Mouse (Mus musculus) hindbrain, embryonic 13.5 days (tissue): ENCODE data around the gene Hsf2. TPM values are rescaled to one million over a fixed set of nuclear protein-coding genes. Genes with fewer than 3 reads are reported as not detected.
"Not testable (repeated sequence)": the region's sequence is repeated elsewhere in the genome, so short reads cannot be mapped to it uniquely, and the experiment has no call there.

ENCODE experiments used
- ATAC-seq: fragments of 200-750 bp; cut with Nextera tagmentation; 2 replicates; pipeline ENCODE4 v1.8.0; 2017; ENCODE audit warnings: moderate TSS enrichment; ENCODE audit not compliant: low FRiP score
- H3K27ac ChIP-seq: fragments of 300-500 bp; sonication (generic); 2 replicates; pipeline ENCODE4 v1.5.1; 2015; ENCODE audit warnings: inconsistent platforms, mild to moderate bottlenecking, moderate library complexity
- H3K27me3 ChIP-seq: fragments of 300-500 bp; sonication (generic); 2 replicates; pipeline ENCODE4 v1.6.1; 2015; ENCODE audit warnings: mild to moderate bottlenecking, inconsistent platforms
- H3K36me3 ChIP-seq: fragments of 300-500 bp; sonication (generic); 2 replicates; pipeline ENCODE4 v1.6.1; 2015; ENCODE audit warnings: mild to moderate bottlenecking, inconsistent platforms
- H3K4me1 ChIP-seq: fragments of 300-500 bp; sonication (generic); replicated peaks from 2 replicates; pipeline ENCODE4 v1.6.1; 2015; ENCODE audit warnings: inconsistent platforms
- H3K4me2 ChIP-seq: fragments of 300-500 bp; sonication (generic); 2 replicates; pipeline ENCODE4 v1.6.1; 2015; ENCODE audit warnings: inconsistent platforms, mild to moderate bottlenecking, moderate library complexity
- H3K4me3 ChIP-seq: fragments of 300-500 bp; sonication (generic); 2 replicates; pipeline ENCODE4 v1.5.1; 2015; ENCODE audit warnings: mild to moderate bottlenecking, inconsistent platforms
- H3K9ac ChIP-seq: fragments of 300-500 bp; sonication (generic); 2 replicates; pipeline ENCODE4 v1.6.1; 2015; ENCODE audit warnings: mild to moderate bottlenecking, inconsistent platforms
- H3K9me3 ChIP-seq: fragments of 300-500 bp; sonication (generic); 2 replicates; pipeline ENCODE4 v1.6.1; 2016; ENCODE audit warnings: inconsistent platforms
- WGBS: fragments of 180-500 bp; shearing (Covaris S2); methylation state at CpG from one replicate; pipeline ENCODE4 v1.1.7; 2015; 5-methylcytosine and 5-hydroxymethylcytosine counted together
- polyA plus RNA-seq: library from polyadenylated mRNA; unstranded; fragments of >200 nt; fragmentation: Nextera tagmentation; extraction: Ambion mirVana; gene quantifications from 2 replicates; pipeline ENCODE4 v1.2.1, GENCODE M21; 2015

Gene Hsf2
- polyA plus RNA-seq, 1 experiment from 2014 or later, result 68.3 TPM

GRCm38 (mm10) chr10:57486542-57487071 is 422 bp downstream of the Hsf2 start:
- peaks cover 7% of the 10 kb centered on the region; the same call in 1 of the 2 replicates for H3K36me3 ChIP-seq
- H3K9me3 ChIP-seq, result no peaks in the 10 kb centered on the region
- WGBS, result under 1% methylated on average over 65 of the region's 65 CpGs
- H3K4me3 ChIP-seq, result peak overlapping the region; percentile 80
- H3K27ac ChIP-seq, result peak overlapping the region; percentile 98
- peaks cover 27% of the 10 kb centered on the region for H3K4me1 ChIP-seq
- ATAC-seq, result peak; percentile 88
- H3K9ac ChIP-seq, result peak overlapping the region; percentile 95
- H3K4me2 ChIP-seq, result peak overlapping the region; percentile 76
- H3K27me3 ChIP-seq, result no peaks in the 10 kb centered on the region

GRCm38 (mm10) chr10:57487201-57487600 is 1.0 kb downstream of the Hsf2 start:
- peaks cover 13% of the 10 kb centered on the region for H3K36me3 ChIP-seq
- peak overlapping the region; percentile 80 for H3K4me3 ChIP-seq
- ATAC-seq, result no peak
- under 1% methylated on average over 8 of the region's 8 CpGs for whole genome bisulfite sequencing
- H3K9ac ChIP-seq, result peak overlapping the region; percentile 95
- H3K4me1 ChIP-seq, result peaks cover 32% of the 10 kb centered on the region
- H3K9me3 ChIP-seq, result no peaks in the 10 kb centered on the region
- peak overlapping the region; percentile 76 for H3K4me2 ChIP-seq
- H3K27me3 ChIP-seq, result no peaks in the 10 kb centered on the region
- peak overlapping the region; percentile 98 for H3K27ac ChIP-seq

DNA sequence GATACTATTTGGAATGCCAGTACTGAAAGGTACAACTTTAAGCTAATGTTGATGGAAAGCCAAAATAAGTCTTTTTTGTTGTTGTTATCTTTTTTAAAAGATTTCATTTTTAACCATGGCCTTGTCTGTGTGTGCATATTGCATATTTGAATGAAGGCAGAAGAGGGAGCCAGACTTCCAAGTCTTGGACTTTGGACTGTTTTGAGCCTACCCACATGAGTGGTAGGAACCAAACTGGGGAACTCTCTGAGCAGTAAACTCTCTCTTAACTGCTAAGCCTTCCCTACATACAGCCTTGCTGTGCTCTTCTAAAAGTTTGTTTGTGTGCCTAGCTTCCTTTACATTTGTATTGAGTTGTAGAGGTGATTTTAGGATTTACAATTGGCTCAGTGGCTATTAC is 2.4 kb downstream of the Hsf2 start:
- Histone ChIP-seq H3K4me1 (peaks cover 32% of the 10 kb centered on the region), H3K9ac (no peak overlapping the region), H3K27me3 (no peaks in the 10 kb centered on the region), H3K4me2 (peak overlapping the region; percentile 76), H3K27ac (no peak overlapping the region), H3K9me3 (0 out of 2 replicates have a peak, but pooled peaks cover 3% of the 10 kb centered on the region), H3K4me3 (peak overlapping the region; percentile 80), H3K36me3 (peaks cover 17% of the 10 kb centered on the region)
- ATAC-seq, result no peak

DNA sequence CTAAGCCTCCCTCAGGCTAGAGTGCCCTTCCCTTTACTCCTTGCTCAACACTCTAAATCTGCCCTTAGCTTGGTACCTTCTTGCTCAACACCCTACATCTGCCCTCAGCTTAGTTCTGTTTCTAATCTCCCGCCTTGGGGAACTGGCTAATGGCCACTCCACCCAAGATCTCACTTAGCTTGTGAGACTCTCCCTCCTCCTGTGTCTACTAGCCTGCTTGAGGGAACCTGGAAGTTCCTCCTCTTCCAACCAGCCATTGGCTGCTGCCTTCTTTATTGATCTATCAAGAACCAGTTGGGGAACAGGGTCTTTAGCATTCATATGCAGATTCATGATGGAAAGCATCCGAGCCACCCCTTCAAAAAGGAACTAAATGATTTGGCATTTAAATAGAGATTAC is 5.9 kb downstream of the Hsf2 start:
- Histone ChIP-seq H3K27ac (no peak overlapping the region), H3K9me3 (0 out of 2 replicates have a peak, but pooled peaks cover 3% of the 10 kb centered on the region), H3K4me1 (peaks cover 32% of the 10 kb centered on the region), H3K4me2 (no peak overlapping the region), H3K9ac (no peak overlapping the region), H3K27me3 (no peaks in the 10 kb centered on the region), H3K36me3 (peaks cover 29% of the 10 kb centered on the region), H3K4me3 (no peak overlapping the region)
- WGBS, result 57% methylated on average over 2 of the region's 2 CpGs
- ATAC-seq, result no peak

- ATAC-seq, result no peak
These were observed 13.4 kb downstream of the Hsf2 start for GRCm38 (mm10) chr10:57499414-57500156.

GRCm38 (mm10) chr10:57514616-57515015 is 28.4 kb downstream of the Hsf2 start:
- Histone ChIP-seq H3K36me3 (peaks cover 70% of the 10 kb centered on the region), H3K9me3 (no peaks in the 10 kb centered on the region), H3K9ac (no peak overlapping the region), H3K27ac (no peak overlapping the region), H3K4me2 (no peak overlapping the region), H3K4me3 (no peak overlapping the region), H3K27me3 (no peaks in the 10 kb centered on the region), H3K4me1 (no peaks in the 10 kb centered on the region)
- 92% methylated on average over 2 of the region's 2 CpGs for WGBS
- 0 out of 2 replicates have a peak, but pooled peaks have one; percentile 18 for ATAC-seq

More at GRCm38 (mm10) chr10:57499414-57500156, 13.4 kb downstream of the Hsf2 start:
- H3K27me3 ChIP-seq, result no peaks in the 10 kb centered on the region
- no peak overlapping the region for H3K4me2 ChIP-seq
- H3K27ac ChIP-seq, result no peak overlapping the region
- no peaks in the 10 kb centered on the region for H3K4me1 ChIP-seq
- H3K9ac ChIP-seq, result no peak overlapping the region
- peaks cover 33% of the 10 kb centered on the region for H3K36me3 ChIP-seq
- H3K9me3 ChIP-seq, result no peaks in the 10 kb centered on the region
- no peak overlapping the region for H3K4me3 ChIP-seq
- WGBS, result 92% methylated on average over 9 of the region's 9 CpGs

GRCm38 (mm10) chr10:57515278-57515677 is 29.1 kb downstream of the Hsf2 start:
- Histone ChIP-seq H3K36me3 (peaks cover 74% of the 10 kb centered on the region), H3K4me3 (no peak overlapping the region), H3K4me1 (no peaks in the 10 kb centered on the region), H3K9ac (no peak overlapping the region), H3K9me3 (no peaks in the 10 kb centered on the region), H3K4me2 (no peak overlapping the region), H3K27me3 (no peaks in the 10 kb centered on the region), H3K27ac (no peak overlapping the region)
- WGBS, result 90% methylated on average over 1 of the region's 1 CpGs
- no peak for ATAC-seq

DNA sequence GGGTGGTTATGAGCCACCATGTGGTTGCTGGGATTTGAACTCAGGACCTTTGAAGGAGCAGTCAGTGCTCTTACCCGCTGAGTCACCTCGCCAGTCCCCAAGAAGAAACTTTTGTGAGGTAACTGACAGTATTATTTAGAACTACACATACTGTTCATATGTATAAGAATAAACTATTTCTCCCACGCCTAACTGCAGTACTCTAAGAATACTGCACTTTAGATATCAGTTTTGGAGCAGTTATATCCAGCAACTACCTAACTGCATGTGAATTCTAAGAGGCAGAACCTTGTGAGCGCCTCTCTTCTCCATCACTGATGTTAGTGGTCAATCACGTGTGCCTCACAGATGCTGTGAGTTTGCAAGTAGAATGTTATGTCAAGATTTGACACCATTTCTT is 40.3 kb downstream of the Hsf2 start:
- no peak for ATAC-seq
- no peak overlapping the region for H3K4me2 ChIP-seq
- no peaks in the 10 kb centered on the region for H3K27me3 ChIP-seq
- WGBS, result 96% methylated on average over 5 of the region's 5 CpGs
- peaks cover 45% of the 10 kb centered on the region for H3K36me3 ChIP-seq
- H3K9ac ChIP-seq, result no peak overlapping the region
- no peak overlapping the region for H3K27ac ChIP-seq
- no peak overlapping the region for H3K4me3 ChIP-seq
- peaks cover 41% of the 10 kb centered on the region for H3K4me1 ChIP-seq
- H3K9me3 ChIP-seq, result no peaks in the 10 kb centered on the region

DNA sequence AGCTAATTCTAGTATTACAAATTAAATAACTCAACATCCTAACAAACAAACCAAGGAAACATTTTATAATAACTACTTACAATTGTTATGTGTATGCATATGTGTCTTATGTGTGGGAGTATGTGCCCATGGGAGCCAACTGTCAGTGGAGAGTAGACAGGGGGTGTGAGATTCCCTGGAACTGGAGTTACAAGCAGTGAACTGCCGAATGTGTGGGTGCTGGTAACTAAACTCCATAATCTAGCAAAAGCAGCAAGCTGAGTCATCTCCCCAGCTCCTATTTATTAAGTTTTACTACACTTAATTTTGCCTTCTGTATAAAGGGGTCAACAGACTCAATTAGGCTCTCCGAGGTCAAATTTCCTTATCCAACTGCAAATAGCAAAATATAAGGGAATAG is 44.9 kb downstream of the Hsf2 start:
- no peak for ATAC-seq
- H3K27ac ChIP-seq, result no peak overlapping the region
- H3K4me3 ChIP-seq, result peak overlapping the region; percentile 92
- no peaks in the 10 kb centered on the region for H3K9me3 ChIP-seq
- H3K27me3 ChIP-seq, result no peaks in the 10 kb centered on the region
- H3K9ac ChIP-seq, result peak overlapping the region; percentile 96
- WGBS, result 65% methylated on average over 2 of the region's 2 CpGs
- peak overlapping the region; percentile 82 for H3K4me2 ChIP-seq
- peaks cover 41% of the 10 kb centered on the region for H3K4me1 ChIP-seq
- peaks cover 12% of the 10 kb centered on the region for H3K36me3 ChIP-seq

GRCm38 (mm10) chr10:57531616-57532217 is 45.5 kb downstream of the Hsf2 start:
- 4% methylated on average over 28 of the region's 28 CpGs for WGBS
- peak overlapping the region; percentile 98 for H3K27ac ChIP-seq
- H3K4me3 ChIP-seq, result peak overlapping the region; percentile 92
- no peak for ATAC-seq
- H3K4me2 ChIP-seq, result peak overlapping the region; percentile 82
- no peaks in the 10 kb centered on the region for H3K27me3 ChIP-seq
- no peaks in the 10 kb centered on the region for H3K9me3 ChIP-seq
- H3K4me1 ChIP-seq, result peaks cover 41% of the 10 kb centered on the region
- peak overlapping the region; percentile 96 for H3K9ac ChIP-seq
- H3K36me3 ChIP-seq, result peaks cover 6% of the 10 kb centered on the region

- ATAC-seq, result peak; percentile 99
- H3K9me3 ChIP-seq, result no peaks in the 10 kb centered on the region
These were observed 46.3 kb downstream of the Hsf2 start, which contains the start of gene Serinc1 for GRCm38 (mm10) chr10:57532218-57533101. TSS of gene Serinc1 (minus strand) at chr10:57532530.

GRCm38 (mm10) chr10:57543890-57544289 is 57.7 kb downstream of the Hsf2 start:
- H3K4me2 ChIP-seq, ATAC-seq, H3K36me3 ChIP-seq, H3K9me3 ChIP-seq, H3K4me1 ChIP-seq, H3K9ac ChIP-seq, H3K4me3 ChIP-seq, H3K27ac ChIP-seq, H3K27me3 ChIP-seq: not testable (repeated sequence)
- WGBS, result 79% methylated on average over 9 of the region's 9 CpGs

More at GRCm38 (mm10) chr10:57532218-57533101, 46.3 kb downstream of the Hsf2 start, which contains the start of gene Serinc1:
- H3K27me3 ChIP-seq, result no peaks in the 10 kb centered on the region
- H3K27ac ChIP-seq, result peak within 1 kb of the TSS; percentile 98
- 19% methylated on average over 32 of the region's 49 CpGs for WGBS
- H3K9ac ChIP-seq, result peak within 1 kb of the TSS; percentile 96
- peaks cover 34% of the 10 kb centered on the region for H3K4me1 ChIP-seq
- H3K36me3 ChIP-seq, result no peaks in the 10 kb centered on the region
- H3K4me2 ChIP-seq, result peak within 1 kb of the TSS; percentile 82
- H3K4me3 ChIP-seq, result peak within 1 kb of the TSS; percentile 92
